Mouse (Mus musculus): Measurements from ENCODE around the gene Lrrc51. TPM values are rescaled to one million over a fixed set of nuclear protein-coding genes. Genes with fewer than 3 reads are reported as not detected.
"Not testable (repeated sequence)": the region's sequence is repeated elsewhere in the genome, so short reads cannot be mapped to it uniquely, and the experiment has no call there.

Lrrc51 gene
- total RNA-seq, 2 experiments from 2014 or later, result 2.8 to 3.1 TPM

DNA sequence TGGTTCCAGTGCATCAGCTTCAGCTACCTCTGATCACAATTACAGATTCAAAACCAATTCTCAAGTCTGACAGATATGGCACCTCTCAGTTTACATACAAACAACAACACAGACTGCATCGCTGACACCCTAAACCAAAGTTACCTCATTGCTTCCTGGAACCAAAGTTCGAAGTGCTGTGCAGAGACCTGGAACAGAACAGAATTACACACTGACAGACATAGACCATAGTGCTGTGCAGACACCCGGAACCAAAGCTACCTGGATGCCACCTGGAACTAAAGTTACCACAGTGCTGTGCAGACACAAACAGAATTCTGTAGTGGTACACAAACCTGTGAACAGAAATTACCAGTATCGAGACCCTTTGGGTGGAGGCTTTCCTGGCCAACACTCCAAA lies 6.1 kb upstream of the Lrrc51 start:
- no peak for DNase-seq (ENCODE audit: low spot score in 2 of 2)

DNA sequence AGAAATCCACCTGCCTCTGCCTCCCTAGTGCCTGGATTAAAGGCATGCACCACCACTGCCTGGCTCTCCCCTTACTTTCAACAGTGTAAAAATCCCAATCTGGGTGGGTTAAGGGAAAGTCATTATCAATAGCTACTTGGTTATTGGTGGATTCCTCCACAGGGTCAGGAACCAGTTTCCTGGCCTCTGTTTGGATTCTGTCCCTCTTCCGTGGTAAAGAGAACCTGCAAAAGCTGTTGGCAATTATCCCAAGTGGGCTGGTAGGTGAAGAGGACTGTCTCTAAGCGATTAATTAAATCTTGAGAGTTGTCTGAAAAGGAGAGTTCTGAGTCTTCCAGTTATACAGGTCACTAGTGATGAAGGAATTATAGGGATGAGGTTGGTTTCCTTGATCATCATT lies 4.7 kb upstream of the Lrrc51 start:
- DNase-seq (ENCODE audit: low spot score in 2 of 2), result no peak

DNA sequence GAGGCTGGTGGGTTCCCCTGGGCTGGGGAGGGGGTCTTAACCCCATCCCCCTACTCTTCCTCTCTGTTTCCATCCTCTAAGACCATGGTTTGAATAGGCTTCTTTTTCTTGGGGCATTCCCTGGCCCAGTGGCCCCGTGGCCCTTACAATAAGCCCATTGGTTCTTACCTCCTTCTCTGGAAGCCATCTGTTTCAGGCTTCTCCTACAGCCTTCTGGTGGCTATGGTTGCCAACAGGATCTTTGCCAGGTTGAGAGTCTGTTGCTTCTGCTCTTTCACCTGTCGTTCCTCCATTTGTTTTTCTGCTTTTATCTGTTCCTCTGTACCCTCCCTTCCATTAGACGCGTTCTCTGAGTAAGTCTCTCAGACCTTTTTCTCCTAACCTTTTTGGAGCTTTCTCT lies 3.9 kb upstream of the Lrrc51 start:
- DNase-seq (ENCODE audit: low spot score in 2 of 2), result no peak

DNA sequence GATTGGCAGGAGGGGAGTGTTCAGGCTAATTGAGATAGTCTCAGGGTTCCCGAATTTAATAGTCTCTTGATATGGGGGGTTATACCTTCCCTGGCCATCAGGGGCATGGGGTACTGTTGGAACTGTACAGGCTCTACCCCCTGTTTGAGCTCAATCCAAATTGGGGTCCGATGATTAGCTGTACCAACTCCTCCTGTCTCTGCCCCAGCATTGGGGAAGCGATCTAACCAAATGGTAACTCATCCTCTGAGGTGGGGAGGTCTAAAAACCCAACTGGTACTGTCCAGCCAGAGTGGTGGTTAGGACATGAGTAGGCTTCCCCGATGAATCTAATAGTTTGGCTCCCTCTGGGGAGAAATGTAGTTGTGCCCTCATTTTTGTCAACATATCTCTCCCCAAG lies 3.3 kb upstream of the Lrrc51 start:
- no peak for DNase-seq (ENCODE audit: low spot score in 2 of 2)

DNA sequence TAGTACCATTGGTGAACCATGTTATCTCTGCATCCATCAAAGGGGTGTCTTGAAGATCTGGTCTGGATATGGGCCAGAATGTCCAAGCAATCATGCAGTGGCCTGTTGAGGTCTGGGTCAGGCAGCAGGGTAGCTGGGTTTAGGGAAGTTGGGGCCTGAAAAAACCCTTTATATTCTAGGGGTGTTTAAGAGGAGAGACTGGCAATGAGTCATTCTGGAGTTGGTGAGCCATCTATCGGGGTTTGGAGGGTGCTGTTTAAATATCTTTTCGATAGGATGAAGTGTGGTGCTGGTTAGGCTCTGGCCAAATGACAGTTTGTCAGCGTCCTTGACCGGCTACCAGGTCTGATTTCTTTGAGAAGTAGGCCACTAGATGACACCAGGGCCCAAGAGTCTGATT lies 2.3 kb upstream of the Lrrc51 start:
- DNase-seq (ENCODE audit: low spot score in 2 of 2), result no peak

DNA sequence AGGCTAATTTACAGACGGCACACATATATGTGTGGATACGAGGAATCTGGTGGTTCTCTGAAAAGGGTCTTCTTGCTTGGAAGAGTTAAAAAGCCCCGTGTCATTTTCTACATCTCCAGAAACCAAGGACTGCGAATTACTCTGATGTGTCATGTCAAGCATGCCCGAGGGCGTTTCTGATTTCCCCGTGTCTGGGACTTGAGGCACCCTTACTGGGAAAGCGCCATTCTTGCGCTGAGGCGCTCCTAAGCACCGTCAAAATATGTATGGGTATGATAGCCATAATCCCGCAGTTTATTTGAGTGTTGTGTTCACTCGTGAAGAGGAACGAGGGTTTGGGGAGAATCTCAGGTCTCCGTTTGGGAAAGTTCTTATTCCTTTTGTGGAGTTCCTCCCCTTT lies 395 bp downstream of the Lrrc51 start:
- no peak for DNase-seq (ENCODE audit: low spot score in 2 of 2)

DNA sequence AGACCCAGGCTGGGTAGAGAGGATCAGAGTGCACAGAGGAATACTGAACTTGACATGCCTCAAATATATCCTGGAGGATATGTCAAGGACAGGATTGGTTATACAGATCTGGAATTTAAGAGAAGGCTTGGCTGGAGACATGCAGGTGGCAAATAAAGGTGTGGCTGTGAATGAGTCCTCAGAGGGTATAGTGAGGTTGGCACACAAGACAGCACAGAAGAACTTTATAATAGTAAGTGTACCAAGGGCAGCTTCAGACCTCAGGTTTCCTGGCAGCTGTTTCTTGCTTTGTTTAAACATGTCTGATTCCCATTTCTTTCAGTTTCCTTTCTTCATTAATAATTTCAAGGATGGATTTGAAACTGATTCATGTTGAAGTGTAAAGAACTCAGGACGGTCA lies 1.1 kb downstream of the Lrrc51 start:
- DNase-seq (ENCODE audit: low spot score in 2 of 2), result no peak

DNA sequence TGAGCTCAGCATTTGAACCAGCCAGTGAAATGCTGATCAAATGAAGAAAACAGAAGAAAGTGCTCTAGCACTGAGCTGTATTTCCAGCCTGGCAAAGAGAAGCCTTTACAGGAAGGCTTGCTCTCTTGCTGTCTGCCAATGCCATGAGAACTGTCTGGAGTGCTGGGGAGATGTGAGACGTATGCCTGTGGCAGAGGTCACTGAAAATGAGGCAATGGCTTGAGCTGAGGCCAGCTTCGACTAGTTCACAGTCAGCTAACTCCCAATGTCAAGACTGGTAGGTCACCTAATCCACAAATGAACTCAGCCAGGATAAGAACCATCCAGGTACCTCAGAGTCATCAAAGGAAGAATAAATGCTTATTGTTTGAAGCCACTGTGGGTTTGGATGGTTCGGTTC lies 5.6 kb downstream of the Lrrc51 start:
- no peak for DNase-seq (ENCODE audit: low spot score in 2 of 2)

DNA sequence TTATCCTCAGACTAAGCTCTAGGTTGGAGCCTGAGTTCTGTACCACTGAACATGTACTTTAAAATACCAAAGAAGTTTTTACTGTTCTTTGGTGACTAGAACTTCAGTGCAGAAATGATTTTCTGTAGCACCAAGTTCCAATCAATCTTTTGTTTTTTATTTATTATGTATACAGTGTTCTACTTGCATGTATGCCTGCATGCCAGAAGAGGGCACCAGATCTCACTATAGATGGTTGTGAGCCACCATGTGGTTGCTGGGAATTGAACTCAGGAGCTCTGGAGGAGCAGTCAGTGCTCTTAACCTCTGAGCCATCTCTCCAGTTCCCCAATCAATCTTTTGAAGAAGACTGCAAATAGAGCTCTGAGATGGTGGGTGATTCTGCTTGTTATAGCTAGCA lies 7.8 kb downstream of the Lrrc51 start:
- DNase-seq (ENCODE audit: low spot score in 2 of 2), result not testable (repeated sequence)

DNA sequence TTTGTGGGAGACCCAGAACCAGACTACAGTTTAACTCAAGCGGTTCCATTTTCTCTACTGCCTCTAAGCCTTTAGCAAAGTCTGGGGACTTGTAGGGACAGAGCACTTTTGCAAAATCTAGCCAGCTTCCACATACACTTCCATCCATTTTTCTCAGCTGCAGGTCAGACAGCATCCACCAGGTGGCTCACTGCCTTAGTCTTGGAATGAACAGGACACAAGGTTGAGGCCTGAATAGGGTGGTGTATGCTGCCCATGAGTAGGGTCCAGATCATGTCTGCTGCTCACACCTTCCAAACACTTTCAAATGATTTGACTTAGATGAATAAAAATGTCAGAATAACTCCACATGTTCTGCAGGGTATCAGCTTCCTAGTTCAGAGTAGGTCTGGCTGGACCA lies 15.6 kb downstream of the Lrrc51 start:
- DNase-seq (ENCODE audit: low spot score in 2 of 2), result peak in 1 of 2 experiments; percentile 59

DNA sequence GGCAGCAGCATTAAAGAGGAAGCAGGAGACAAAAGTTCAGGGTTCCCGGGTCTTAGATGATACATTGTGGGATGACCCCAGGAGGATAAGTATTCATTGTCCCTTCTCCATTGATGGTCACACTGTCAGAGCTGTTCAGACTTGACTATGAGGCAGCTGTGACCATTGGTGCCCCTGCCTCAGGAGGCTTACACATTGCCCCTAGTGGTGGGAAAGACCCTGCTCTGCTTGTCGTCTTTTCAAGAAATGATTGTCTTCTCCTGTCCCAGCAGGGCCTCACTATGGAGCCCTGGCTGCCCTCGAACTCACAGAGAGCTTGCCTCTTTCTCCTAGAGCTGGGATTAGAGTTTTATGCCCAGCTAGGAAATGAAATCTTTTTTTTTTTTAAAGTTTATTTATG lies 21.7 kb downstream of the Lrrc51 start:
- DNase-seq (ENCODE audit: low spot score in 2 of 2), result no peak

DNA sequence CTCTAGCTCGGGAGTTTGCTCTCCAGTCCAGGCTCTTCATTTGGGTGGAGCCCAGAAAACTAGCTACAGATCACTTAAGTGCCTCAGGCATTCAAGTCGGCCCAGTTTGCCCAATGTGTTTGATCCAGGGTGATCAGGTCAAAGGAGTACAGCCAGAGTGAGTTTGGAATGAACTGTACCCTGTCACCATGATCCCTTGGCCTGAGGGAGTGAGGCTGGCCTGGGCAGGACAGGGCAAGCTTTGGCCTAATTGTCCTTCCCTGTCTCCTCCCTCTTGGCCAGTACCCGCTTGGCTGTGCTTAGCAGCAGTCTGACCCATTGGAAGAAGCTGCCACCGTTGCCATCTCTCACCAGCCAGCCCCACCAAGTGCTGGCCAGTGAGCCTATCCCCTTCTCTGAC lies 23.6 kb downstream of the Lrrc51 start:
- no peak for DNase-seq (ENCODE audit: low spot score in 2 of 2)

DNA sequence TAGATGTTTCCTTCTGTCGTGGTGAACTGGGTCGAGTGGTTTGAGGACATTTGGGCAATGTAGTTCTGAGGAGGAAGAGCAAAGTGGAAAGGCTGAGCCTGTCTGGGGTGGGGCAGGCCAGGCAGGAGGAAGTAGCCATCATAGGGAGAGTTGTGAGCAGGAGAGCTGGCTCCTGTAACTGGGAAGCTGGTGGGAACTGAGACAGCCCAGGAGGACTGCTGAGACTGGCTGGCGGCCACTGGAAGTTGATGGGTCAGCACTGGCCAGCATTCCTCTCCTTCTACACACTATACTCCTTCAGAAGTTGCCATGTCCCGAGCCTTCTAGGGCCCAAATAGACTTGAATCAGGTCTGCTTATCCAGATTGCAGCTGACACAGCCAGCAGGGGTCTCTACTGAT lies 25.3 kb downstream of the Lrrc51 start:
- no peak for DNase-seq (ENCODE audit: low spot score in 2 of 2)

DNA sequence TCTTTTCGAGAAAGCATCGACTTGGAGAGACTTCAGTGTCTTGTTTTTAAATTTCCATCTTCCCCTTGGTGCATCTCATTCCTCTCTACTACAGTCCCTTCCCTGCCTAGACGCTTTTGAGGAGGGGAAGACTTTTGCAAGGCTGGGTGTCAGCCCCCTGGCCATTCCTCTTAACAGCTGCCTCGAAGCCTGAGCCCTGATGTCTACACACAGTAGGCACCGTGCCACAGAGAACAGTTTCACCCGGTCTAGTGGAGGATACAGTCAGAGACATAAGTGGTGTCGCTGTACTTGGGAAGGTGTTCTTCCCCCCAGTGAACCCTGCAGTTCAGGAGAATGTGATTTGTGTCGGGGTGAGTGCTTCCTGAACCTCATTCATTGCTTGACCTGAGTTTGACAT lies 27.0 kb downstream of the Lrrc51 start:
- no peak for DNase-seq (ENCODE audit: low spot score in 2 of 2)

DNA sequence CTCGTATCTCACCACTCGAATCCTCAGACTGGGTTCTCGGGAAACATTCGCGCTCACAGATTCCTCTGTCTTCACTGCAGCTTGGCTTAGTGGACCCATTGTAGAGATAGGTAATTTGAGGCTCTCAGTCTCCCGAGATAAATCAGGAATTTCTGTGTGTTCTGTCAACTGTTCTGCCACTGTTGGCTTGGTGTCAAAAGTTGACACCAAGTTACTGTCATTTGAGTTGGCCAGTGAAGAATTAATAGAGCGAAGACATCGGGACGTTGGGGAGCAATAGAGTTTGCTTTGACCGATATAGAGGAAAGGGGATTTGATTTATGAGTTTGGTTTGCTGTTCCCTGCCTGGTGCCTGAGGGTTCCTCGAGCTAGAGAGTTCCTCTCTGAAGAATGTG lies 27.4 kb downstream of the Lrrc51 start, which contains the start of gene Tomt:
Gene Tomt, minus strand, starts transcription at position 73 of the 395 bp plus-strand sequence.
- DNase-seq (ENCODE audit: low spot score in 2 of 2), result no peak

DNA sequence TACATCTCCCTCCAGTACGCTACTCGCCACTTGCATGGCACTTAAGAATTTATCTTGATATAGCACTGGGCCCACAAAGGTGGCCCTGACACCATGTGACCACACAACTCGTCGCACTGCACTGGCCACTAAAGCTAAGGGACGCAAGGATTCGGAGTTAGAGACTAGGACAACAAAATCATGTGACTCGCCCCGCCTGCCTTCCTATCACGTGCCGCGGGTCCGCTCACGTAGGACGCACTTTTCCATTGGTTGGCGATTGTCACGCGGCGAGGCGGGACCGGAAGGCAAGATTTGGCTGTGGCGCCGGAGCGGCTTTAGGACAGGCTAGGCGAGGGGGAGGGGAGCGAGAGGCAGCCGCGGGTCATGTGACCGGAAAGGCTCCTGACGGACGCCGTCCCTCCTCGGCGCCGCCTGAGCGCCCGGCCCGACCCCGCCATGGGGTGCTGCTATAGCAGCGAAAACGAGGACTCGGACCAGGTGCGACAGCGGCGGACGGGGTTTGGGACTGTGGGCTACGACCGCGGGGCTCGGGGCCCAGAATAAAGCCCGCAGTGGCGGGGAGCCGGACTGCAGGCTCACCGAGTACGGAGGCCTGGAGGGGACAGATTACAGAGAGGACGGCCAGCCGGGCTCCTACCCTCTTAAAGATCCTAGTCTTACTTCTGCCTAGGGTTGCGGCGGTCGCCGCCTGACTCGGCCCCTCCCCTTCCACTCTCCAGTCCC lies 28.0 kb downstream of the Lrrc51 start, which contains the start of gene Lamtor1:
Gene Lamtor1, plus strand, starts transcription at position 344 of the 726 bp plus-strand sequence.
- DNase-seq (ENCODE audit: low spot score in 2 of 2), result peak; percentile 97 to 100

DNA sequence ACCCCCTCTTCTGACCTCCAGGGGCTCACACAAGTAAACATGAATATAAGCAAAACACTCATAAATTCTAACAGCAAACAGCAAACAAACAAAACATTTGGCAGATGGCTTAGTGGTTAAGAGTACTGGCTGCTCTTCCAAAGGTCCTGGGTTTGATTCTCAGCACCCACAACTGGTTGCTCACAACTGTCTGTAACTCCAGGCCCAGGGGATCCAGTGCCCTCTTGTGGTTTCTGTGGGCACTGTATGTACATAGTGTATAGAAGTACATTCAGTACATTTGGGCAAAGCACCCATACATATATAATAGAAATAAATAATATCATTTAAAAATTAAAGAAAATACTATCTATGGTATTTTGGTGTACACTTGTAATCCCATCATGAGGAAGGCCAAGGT lies 30.8 kb downstream of the Lrrc51 start:
- no peak for DNase-seq (ENCODE audit: low spot score in 2 of 2)

DNA sequence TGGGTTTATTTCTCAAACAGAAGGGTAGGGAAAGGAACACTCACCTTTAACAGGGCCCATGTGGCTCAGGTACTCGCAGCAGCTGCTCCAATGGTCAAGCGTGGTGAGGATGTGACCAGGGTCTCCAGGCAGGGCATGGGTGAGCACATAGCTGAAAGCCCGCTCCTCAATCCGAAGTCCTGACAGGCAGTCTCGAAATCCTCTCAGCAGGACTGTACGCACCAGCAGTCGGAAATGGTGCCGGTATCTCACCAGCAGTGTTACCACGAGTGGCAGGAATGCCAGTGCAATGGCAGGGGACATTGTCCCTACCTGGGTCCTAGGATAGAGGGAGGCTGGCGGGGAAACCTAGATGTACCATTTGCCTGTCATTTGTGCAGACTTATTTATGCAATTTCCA lies 31.7 kb downstream of the Lrrc51 start:
- DNase-seq (ENCODE audit: low spot score in 2 of 2), result no peak

DNA sequence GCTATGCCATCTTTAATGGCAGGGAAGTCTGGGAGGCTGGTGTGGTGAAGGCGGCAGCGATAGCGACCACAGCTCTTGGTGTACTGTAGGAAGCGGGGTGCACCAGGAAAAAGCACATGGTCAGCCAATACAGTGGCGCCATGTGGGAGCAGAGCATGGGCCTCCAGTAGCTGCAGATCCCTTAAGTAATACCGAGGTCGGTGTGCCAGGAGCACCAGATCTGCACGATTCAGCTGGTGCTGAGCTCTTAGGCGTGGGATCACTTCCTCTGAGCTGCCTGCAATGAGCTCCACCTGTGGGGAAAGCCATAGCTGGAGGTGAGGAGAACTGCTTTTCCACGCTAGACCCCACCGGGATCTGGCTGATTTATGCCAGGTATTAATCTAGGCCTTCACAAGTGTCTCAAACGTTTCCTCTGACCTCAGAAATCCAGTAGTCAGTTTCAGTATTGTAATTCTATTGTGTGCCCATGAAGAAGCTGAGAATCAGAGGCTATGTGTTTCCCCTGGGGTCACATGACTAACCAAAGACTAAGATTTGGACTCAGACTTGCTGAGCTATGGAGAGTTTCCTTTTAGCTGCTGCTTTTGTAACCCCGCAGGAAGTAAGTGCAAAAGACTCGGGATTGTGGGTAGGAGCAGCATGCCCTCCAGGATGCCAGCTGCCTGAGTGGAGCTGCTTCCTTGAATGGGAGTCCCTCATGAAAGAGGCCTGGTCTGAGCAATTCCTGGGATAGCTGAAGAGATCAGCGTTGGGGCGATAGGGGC lies 33.2 kb downstream of the Lrrc51 start:
- DNase-seq (ENCODE audit: low spot score in 2 of 2), result no peak

DNA sequence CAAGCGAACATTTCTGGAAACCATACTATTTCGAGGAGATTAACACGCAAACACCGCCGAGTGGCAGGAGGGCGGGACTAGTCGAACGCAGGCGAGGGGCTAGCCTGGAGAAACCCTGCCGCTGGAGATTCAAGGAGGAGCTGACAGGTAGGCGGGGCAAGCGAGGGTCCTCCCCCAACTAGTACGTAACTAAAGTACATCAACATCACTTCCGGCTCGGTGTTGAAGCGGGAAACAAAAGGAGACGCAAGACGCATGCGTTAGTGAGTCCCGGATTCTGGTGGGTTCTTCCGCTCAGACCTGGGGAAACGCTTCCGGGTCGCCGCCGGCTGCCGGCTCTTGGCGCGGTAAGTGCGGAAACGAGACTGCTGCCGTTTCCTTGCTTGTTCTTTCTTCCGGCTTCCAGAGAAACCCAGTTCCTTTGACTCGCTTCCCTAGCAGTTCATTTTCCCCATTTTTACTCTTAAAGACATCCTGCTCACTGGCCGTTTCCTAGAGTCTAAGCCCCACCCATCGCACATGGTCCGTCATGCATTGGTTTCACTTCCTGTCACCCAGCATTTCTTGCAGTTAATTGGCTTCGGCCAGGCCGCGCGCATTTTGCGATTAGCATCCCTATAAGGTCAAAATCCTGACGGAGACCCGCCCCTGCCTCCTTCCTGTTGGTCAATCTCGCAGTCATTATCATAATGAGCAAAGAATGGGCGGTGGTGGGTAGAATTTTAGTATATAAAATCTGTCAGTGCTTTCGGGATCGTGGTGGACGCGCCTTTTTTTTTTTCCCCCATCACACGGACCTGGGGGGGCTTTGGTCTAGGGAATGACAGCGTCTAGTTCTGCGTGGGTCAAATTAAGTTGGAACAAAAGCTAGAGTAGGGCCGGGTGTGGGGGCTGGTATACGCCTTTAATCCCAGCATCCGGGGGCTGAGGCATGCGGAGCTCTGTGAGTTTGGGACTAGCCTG lies 37.3 kb downstream of the Lrrc51 start:
- peak; percentile 85 to 96 for DNase-seq (ENCODE audit: low spot score in 2 of 2)

DNA sequence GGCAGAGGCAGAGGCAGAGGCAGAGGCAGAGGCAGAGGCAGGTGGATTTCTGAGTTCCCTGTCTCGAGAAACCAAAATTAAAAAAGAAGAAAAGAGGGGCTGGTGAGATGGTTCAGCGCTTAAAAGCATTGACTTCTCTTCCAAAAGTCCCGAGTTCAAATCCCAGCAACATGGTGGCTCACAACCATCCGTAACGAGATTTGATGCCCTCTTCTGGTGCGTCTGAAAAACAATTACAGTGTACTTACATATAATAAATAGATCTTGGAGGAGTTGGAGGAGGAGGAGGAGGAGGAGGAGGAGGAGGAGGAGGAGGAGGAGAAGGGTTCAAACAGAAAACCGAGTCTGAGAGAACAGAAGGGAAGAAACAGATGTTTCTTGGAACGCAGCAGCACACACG lies 38.0 kb downstream of the Lrrc51 start:
- no peak for DNase-seq (ENCODE audit: low spot score in 2 of 2)

DNA sequence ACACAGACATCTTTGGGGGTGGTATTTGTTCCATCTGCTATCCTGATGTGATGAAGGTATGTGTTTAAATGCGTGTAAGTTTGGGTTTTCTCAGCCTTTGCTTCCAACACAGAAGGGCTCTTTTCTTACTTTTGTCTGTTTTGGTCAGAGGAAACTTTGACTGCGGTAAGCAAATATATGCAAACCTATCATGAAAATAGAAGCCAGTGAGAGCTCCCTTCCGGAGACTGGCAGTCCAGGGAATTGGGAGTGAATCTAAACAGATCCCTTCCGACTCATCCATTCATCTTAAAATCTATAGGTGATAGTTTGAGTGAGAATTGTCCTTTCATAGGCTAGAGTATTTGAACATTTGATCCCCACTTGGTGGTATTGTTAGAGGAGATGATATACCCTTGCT lies 45.2 kb downstream of the Lrrc51 start:
- no peak for DNase-seq (ENCODE audit: low spot score in 2 of 2)
